ENCODE assay signal across 8 mouse cellular contexts in genomic region chr10:60195087-60195486, GRCm38 (mm10). TPM values are rescaled to one million over a fixed set of nuclear protein-coding genes. Genes with fewer than 3 reads are reported as not detected.
A peak's percentile ranks its signal among the peaks of the same experiment; 100 is the strongest.
DNase-seq lines count a peak whose midpoint lies in the region; ATAC-seq and TF ChIP-seq lines count a peak whose summit lies in the region.

No protein-coding gene starts in this region.

- no peak for ATAC-seq in lung, embryonic 15.5 days (ENCODE audit: borderline replicate concordance, extremely low read depth, low FRiP score, low TSS enrichment)
- peak; percentile 25; the same call in 1 of the 2 replicates for ATAC-seq in hindbrain, embryonic 12.5 days (ENCODE audit: low FRiP score)
- ATAC-seq in limb, embryonic 13.5 days (ENCODE audit: low FRiP score, low read depth): peak; percentile 42; the same call in 1 of the 2 replicates
- no peak for ATAC-seq in frontal cortex, adult (ENCODE audit: low TSS enrichment)
- no peak for ATAC-seq in inflammation-experienced regulatory T-cells, adult 6 months

- H3K27ac ChIP-seq in lung, embryonic 15.5 days: peak overlapping the region; percentile 63
- H3K27ac ChIP-seq in hindbrain, embryonic 12.5 days: peak overlapping the region; percentile 88
- peak overlapping the region; percentile 87 for H3K27ac ChIP-seq in limb, embryonic 13.5 days

- TF ChIP-seq CTCF in lung, adult 2 months (IDR thresholded peaks at IDR 0.05; ENCODE audit: insufficient read depth, low read length): no peak

- TF ChIP-seq POLR2A in lung, adult 2 months (IDR thresholded peaks at IDR 0.05; ENCODE audit: borderline replicate concordance, extremely low read depth, low read depth, low read length): no peak

- no peaks in the 10 kb centered on the region for H3K27me3 ChIP-seq in lung, embryonic 15.5 days
- H3K27me3 ChIP-seq in hindbrain, embryonic 12.5 days: peaks cover 7% of the 10 kb centered on the region
- no peaks in the 10 kb centered on the region for H3K27me3 ChIP-seq in limb, embryonic 13.5 days

- no peaks in the 10 kb centered on the region for H3K36me3 ChIP-seq in lung, embryonic 15.5 days
- H3K36me3 ChIP-seq in hindbrain, embryonic 12.5 days: no peaks in the 10 kb centered on the region
- 0 out of 2 replicates have a peak, but pooled peaks cover 4% of the 10 kb centered on the region for H3K36me3 ChIP-seq in limb, embryonic 13.5 days

- H3K9ac ChIP-seq in lung, embryonic 15.5 days: no peak overlapping the region
- no peak overlapping the region for H3K9ac ChIP-seq in hindbrain, embryonic 12.5 days
- H3K9ac ChIP-seq in limb, embryonic 13.5 days: no peak overlapping the region

- no peaks in the 10 kb centered on the region for H3K9me3 ChIP-seq in lung, embryonic 15.5 days
- H3K9me3 ChIP-seq in hindbrain, embryonic 12.5 days (replicated peaks): no peaks in the 10 kb centered on the region
- H3K9me3 ChIP-seq in limb, embryonic 13.5 days: no peaks in the 10 kb centered on the region

- 10% methylated on average over 4 of the region's 4 CpGs for WGBS in lung, embryonic 15.5 days
- WGBS in lung, adult 2 months: 32% methylated on average over 4 of the region's 4 CpGs
- 30% methylated on average over 4 of the region's 4 CpGs for WGBS in hindbrain, embryonic 12.5 days
- 27% methylated on average over 4 of the region's 4 CpGs for WGBS in limb, embryonic 13.5 days

- no peak overlapping the region for H3K4me3 ChIP-seq in lung, embryonic 15.5 days
- H3K4me3 ChIP-seq in lung, adult 2 months (replicated peaks; ENCODE audit: extremely low read depth, low read depth, low read length): no peak overlapping the region
- H3K4me3 ChIP-seq in hindbrain, embryonic 12.5 days: no peak overlapping the region
- H3K4me3 ChIP-seq in limb, embryonic 13.5 days: no peak overlapping the region

- peaks cover 59% of the 10 kb centered on the region for H3K4me1 ChIP-seq in lung, embryonic 15.5 days
- peaks cover 3% of the 10 kb centered on the region; the same call in 1 of the 2 replicates for H3K4me1 ChIP-seq in lung, adult 2 months (ENCODE audit: control insufficient read depth, insufficient read depth, low read length)
- peaks cover 42% of the 10 kb centered on the region for H3K4me1 ChIP-seq in hindbrain, embryonic 12.5 days
- H3K4me1 ChIP-seq in limb, embryonic 13.5 days: peaks cover 62% of the 10 kb centered on the region

- no peak overlapping the region for H3K4me2 ChIP-seq in lung, embryonic 15.5 days
- H3K4me2 ChIP-seq in hindbrain, embryonic 12.5 days (replicated peaks): no peak overlapping the region
- peak overlapping the region; percentile 57 for H3K4me2 ChIP-seq in limb, embryonic 13.5 days (replicated peaks)

- DNase-seq in lung, adult 2 months: no peak
- peak; percentile 93 to 94 for DNase-seq in cerebellum, postnatal 14 days
- no peak for DNase-seq in left cerebral cortex, adult 11 months (ENCODE audit: low spot score)

RNA-seq across cellular contexts. Expression of gene Chst3, which starts 24.0 kb away (rescaled TPM):
- polyA plus RNA-seq in lung, embryonic 15.5 days (2015; fragmentation: Nextera tagmentation; extraction: Ambion mirVana): 2.5 TPM in 2 replicates
- polyA plus RNA-seq in lung, adult 2 months (2012; rRNA removed): 21.7 and 23.9 TPM in 2 replicates
- polyA plus RNA-seq in hindbrain, embryonic 12.5 days (2016; fragmentation: Nextera tagmentation; extraction: Ambion mirVana): 3.2 and 3.7 TPM in 2 replicates
- 3.1 and 3.7 TPM in 2 replicates for polyA plus RNA-seq in limb, embryonic 13.5 days (2015; fragmentation: Nextera tagmentation; extraction: Ambion mirVana)
- under 1 TPM in 2 of 3 experiments, not detected in 1; 0.36 to 0.40 TPM for polyA plus RNA-seq in inflammation-experienced regulatory T-cells, adult 6 months (2017; shearing (Covaris generic))

Comparison
In these comparisons a context has a peak if more than half of its experiments do, and no peak if none do; other contexts are left out.
1. ATAC-seq: peak in hindbrain, embryonic 12.5 days (single experiment) and limb, embryonic 13.5 days (single experiment); none in lung, embryonic 15.5 days (single experiment), frontal cortex, adult (single experiment) and inflammation-experienced regulatory T-cells, adult 6 months (single experiment).
2. DNase-seq: peak in cerebellum, postnatal 14 days (2 of 2); none in lung, adult 2 months (single experiment) and left cerebral cortex, adult 11 months (single experiment).
3. Peak in every context shown above with its lines, with median percentiles within 50 percentile points of each other: H3K27ac ChIP-seq.